Mouse (Mus musculus): ENCODE data around the gene Ak3.

Gene Ak3

GRCm38 (mm10) chr19:28995366-28995765 lies 52.4 kb downstream of the Ak3 start:
- no peak for ATAC-seq (ENCODE audit: low TSS enrichment)

DNA sequence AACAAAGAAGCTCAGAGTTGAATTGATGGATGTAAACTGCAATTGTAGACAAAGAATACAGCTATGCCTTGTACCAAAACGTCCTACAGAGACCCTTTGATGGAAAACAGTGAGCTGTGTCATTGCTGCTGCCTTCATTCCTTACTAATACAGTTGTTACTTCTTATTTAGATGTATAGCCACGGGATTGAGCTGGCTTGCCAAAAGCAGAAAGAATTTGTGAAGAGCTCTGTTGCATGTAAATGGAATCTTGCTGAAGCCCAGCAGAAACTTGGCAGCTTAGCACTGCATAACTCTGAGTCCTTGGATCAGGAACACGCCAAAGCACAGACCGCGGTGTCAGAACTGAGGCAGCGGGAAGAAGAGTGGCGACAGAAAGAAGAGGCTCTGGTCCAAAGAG lies 52.9 kb downstream of the Ak3 start:
- peak; percentile 38 for ATAC-seq (ENCODE audit: low TSS enrichment)

GRCm38 (mm10) chr19:28991391-28991790 lies 56.4 kb downstream of the Ak3 start:
- no peak for ATAC-seq (ENCODE audit: low TSS enrichment)

DNA sequence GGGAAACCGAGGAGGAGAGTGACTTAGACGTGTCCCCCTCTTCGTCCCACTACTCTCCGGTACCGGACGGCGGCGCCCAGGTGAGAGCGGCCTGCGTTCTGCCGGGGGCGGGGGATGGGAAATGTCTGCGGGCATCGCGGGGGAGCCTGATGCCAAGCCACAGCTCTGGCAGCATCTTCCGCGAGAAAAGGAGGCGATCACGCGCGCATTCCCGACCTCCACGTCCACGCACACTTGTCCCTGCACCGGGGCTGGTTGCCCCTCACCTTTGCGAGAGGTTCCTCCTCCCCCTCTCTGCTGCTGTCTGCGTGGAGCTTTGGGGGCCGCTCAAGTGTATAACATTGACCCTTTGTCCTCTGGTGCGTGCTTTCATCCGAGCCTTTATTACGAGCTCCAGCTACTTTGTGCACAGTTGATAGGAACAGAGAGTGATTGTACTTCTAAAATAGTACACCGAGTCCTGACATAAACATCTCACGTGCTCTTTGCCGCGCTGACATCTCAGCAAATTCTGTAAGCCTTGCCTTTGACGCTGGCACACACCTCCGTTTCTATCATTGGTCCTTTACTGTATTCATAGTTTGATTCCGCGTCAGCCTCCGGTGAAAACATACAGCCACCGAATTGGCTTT lies 57.1 kb downstream of the Ak3 start:
- peak; percentile 35 for ATAC-seq (ENCODE audit: low TSS enrichment)

DNA sequence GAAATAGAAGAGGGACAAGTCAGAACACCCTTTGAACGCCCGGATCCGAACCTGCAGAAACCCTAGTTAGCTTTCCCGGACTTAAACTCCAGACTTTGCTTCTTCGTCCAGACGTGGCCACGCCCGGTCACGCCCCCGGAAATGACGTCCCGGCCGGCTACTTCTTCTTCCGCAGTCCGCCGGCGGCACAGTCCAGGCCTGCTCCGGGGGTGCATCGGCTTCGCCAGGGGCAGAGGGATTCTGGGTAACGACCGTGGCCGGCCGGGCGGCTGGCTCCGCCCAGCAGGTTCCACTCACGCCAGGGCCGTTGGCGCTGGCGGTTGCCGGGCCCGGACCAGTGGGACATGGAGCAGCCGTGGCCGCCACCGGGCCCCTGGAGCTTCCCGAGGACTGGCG lies 57.6 kb downstream of the Ak3 start, which contains the start of gene Cdc37l1:
Gene Cdc37l1, plus strand, starts transcription at position 159 of the 396 bp plus-strand sequence.
- peak; percentile 87 for ATAC-seq (ENCODE audit: low TSS enrichment)

GRCm38 (mm10) chr19:28989515-28989914 lies 58.2 kb downstream of the Ak3 start:
- no peak for ATAC-seq (ENCODE audit: low TSS enrichment)

GRCm38 (mm10) chr19:28982617-28983016 lies 65.1 kb downstream of the Ak3 start:
- no peak for ATAC-seq (ENCODE audit: low TSS enrichment)

DNA sequence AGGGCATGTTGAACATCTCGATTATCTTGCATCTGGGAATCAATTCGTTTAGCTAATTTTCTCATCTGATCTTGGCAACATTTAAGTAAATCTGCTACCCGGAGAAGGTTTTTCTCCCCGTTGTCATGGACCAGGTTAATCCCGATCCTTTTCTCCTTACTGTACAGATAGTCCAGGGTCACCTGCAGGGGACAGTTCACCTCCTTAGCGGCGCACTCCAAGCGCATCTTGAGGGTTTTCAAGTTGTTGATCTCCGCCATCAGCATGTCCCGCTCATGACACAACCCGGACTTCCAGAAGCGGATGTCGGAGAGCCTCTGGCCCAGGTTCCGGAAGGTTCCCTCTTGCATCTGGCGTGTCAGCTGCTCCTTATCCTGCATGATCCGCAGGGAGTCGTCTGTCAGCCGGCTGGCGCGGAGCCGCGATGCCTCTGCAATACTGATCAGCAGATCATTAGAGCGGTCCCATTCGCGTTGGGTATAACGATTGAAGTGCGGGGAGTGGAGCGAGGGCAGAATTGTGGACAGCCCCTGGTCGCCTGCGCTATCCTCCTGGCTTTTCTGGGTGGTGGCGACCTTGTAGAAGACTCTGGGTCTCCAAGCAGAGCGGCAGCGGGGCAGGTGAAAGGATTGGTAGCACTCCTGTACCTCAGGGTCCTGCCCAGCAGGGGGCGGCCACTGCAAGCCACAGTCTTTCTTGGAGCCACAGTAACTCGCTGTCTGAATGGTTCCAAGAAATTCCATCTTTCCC lies 72.7 kb downstream of the Ak3 start:
- peak; percentile 97 for ATAC-seq (ENCODE audit: low TSS enrichment)

All from frontal cortex, adult (tissue).